Mouse (Mus musculus) embryonic facial prominence, embryonic 14.5 days (tissue): ENCODE measurements around the gene Pdcl2. TPM values are rescaled to one million over a fixed set of nuclear protein-coding genes. Genes with fewer than 3 reads are reported as not detected.

Experiments used
- ATAC-seq: fragments of 200-750 bp; cut with Nextera tagmentation; 2 replicates; pipeline ENCODE4 v1.8.0; 2017; ENCODE audit warnings: low read depth, moderate number of reproducible peaks, moderate TSS enrichment
- DNase-seq: peaks from one replicate; pipeline ENCODE4 v3.0.0-alpha.2; 2015; ENCODE audit warnings: low spot score
- H3K27ac ChIP-seq: fragments of 300-500 bp; sonication (generic); replicated peaks from 2 replicates; pipeline ENCODE4 v1.5.1; 2014; ENCODE audit warnings: low read depth, mild to moderate bottlenecking, low read length, moderate library complexity
- H3K27me3 ChIP-seq: fragments of 300-500 bp; sonication (generic); replicated peaks from 2 replicates; pipeline ENCODE4 v1.6.1; 2014; ENCODE audit warnings: low read length; ENCODE audit not compliant: control insufficient read depth, insufficient read depth
- H3K36me3 ChIP-seq: fragments of 300-500 bp; sonication (generic); 2 replicates; pipeline ENCODE4 v1.6.1; 2014; ENCODE audit warnings: low read length, mixed read lengths; ENCODE audit not compliant: control insufficient read depth, insufficient read depth
- H3K4me1 ChIP-seq: fragments of 300-500 bp; sonication (generic); 2 replicates; pipeline ENCODE4 v1.6.1; 2014; ENCODE audit warnings: antibody characterized with exemption, low read length; ENCODE audit not compliant: control insufficient read depth, insufficient read depth
- H3K4me2 ChIP-seq: fragments of 300-500 bp; sonication (generic); 2 replicates; pipeline ENCODE4 v1.6.1; 2014; ENCODE audit warnings: low read depth, mild to moderate bottlenecking, low read length, moderate library complexity, mixed read lengths
- H3K4me3 ChIP-seq: fragments of 300-500 bp; sonication (generic); 2 replicates; pipeline ENCODE4 v1.5.1; 2014; ENCODE audit warnings: low read depth, mild to moderate bottlenecking, low read length
- H3K9ac ChIP-seq: fragments of 300-500 bp; sonication (generic); 2 replicates; pipeline ENCODE4 v1.6.1; 2014; ENCODE audit warnings: low read depth, mild to moderate bottlenecking, low read length, moderate library complexity, mixed read lengths
- H3K9me3 ChIP-seq: fragments of 300-500 bp; sonication (generic); 2 replicates; pipeline ENCODE4 v1.6.1; 2016; ENCODE audit warnings: low read length; ENCODE audit not compliant: control insufficient read depth
- WGBS: fragments of 180-500 bp; shearing (Covaris S2); extraction: QIAGEN DNeasy Blood & Tissue Kit; methylation state at CpG from one replicate; pipeline ENCODE4 v1.1.7; 2014; 5-methylcytosine and 5-hydroxymethylcytosine counted together
- polyA plus RNA-seq: library from polyadenylated mRNA; unstranded; fragments of >200 nt; fragmentation: Nextera tagmentation; extraction: Ambion mirVana; gene quantifications from 2 replicates; pipeline ENCODE4 v1.2.1, GENCODE M21; 2014

Pdcl2 gene
- polyA plus RNA-seq, 1 experiment from 2014 or later = not detected

GRCm38 (mm10) chr5:76351537-76351936 is 20.6 kb upstream of the Pdcl2 start:
- 76% methylated on average over 5 of the region's 5 CpGs for WGBS
- H3K4me2 ChIP-seq = no peak overlapping the region
- no peak for ATAC-seq

GRCm38 (mm10) chr5:76346137-76346536 is 15.2 kb upstream of the Pdcl2 start:
- H3K9me3 ChIP-seq = no peaks in the 10 kb centered on the region
- H3K27ac ChIP-seq = no peak overlapping the region
- WGBS = 43% methylated on average over 2 of the region's 2 CpGs
- H3K4me3 ChIP-seq = no peak overlapping the region
- ATAC-seq (peak; percentile 68; the same call in 1 of the 2 replicates), DNase-seq (peak; percentile 55)
- H3K4me2 ChIP-seq = no peak overlapping the region
- no peak overlapping the region for H3K9ac ChIP-seq
- H3K27me3 ChIP-seq = no peaks in the 10 kb centered on the region
- no peaks in the 10 kb centered on the region for H3K4me1 ChIP-seq
- H3K36me3 ChIP-seq = no peaks in the 10 kb centered on the region

More at GRCm38 (mm10) chr5:76351537-76351936, 20.6 kb upstream of the Pdcl2 start:
- no peaks in the 10 kb centered on the region for H3K36me3 ChIP-seq
- H3K27ac ChIP-seq = no peak overlapping the region
- DNase-seq = no peak
- no peak overlapping the region for H3K9ac ChIP-seq
- H3K4me1 ChIP-seq = no peaks in the 10 kb centered on the region
- no peak overlapping the region for H3K4me3 ChIP-seq
- no peaks in the 10 kb centered on the region for H3K27me3 ChIP-seq
- H3K9me3 ChIP-seq = no peaks in the 10 kb centered on the region

GRCm38 (mm10) chr5:76340931-76341330 is 10.0 kb upstream of the Pdcl2 start:
- no peaks in the 10 kb centered on the region for H3K27me3 ChIP-seq
- ATAC-seq (peak; percentile 60; the same call in 1 of the 2 replicates), DNase-seq (peak; percentile 45)
- H3K4me3 ChIP-seq = no peak overlapping the region
- 54% methylated on average over 2 of the region's 2 CpGs for WGBS
- no peaks in the 10 kb centered on the region for H3K4me1 ChIP-seq
- H3K27ac ChIP-seq = no peak overlapping the region
- H3K4me2 ChIP-seq = no peak overlapping the region
- no peak overlapping the region for H3K9ac ChIP-seq
- H3K36me3 ChIP-seq = no peaks in the 10 kb centered on the region
- no peaks in the 10 kb centered on the region for H3K9me3 ChIP-seq

- Histone ChIP-seq H3K9me3 (no peaks in the 10 kb centered on the region), H3K27ac (no peak overlapping the region), H3K9ac (no peak overlapping the region), H3K4me3 (no peak overlapping the region), H3K4me1 (no peaks in the 10 kb centered on the region), H3K27me3 (no peaks in the 10 kb centered on the region), H3K4me2 (no peak overlapping the region), H3K36me3 (no peaks in the 10 kb centered on the region)
- ATAC-seq (no peak), DNase-seq (no peak)
- WGBS = 86% methylated on average over 8 of the region's 8 CpGs
Measured at GRCm38 (mm10) chr5:76337100-76337499, 6.1 kb upstream of the Pdcl2 start.

- H3K4me3 ChIP-seq = no peak overlapping the region
- no peak overlapping the region for H3K9ac ChIP-seq
- no peaks in the 10 kb centered on the region for H3K9me3 ChIP-seq
- ATAC-seq (no peak), DNase-seq (no peak)
- H3K27me3 ChIP-seq = no peaks in the 10 kb centered on the region
- no peak overlapping the region for H3K4me2 ChIP-seq
- H3K27ac ChIP-seq = no peak overlapping the region
- H3K4me1 ChIP-seq = no peaks in the 10 kb centered on the region
- H3K36me3 ChIP-seq = no peaks in the 10 kb centered on the region
- 74% methylated on average over 4 of the region's 4 CpGs for WGBS
Measured at GRCm38 (mm10) chr5:76333833-76334232, 2.9 kb upstream of the Pdcl2 start.

GRCm38 (mm10) chr5:76327296-76327695 is 3.7 kb downstream of the Pdcl2 start:
- Histone ChIP-seq H3K36me3 (no peaks in the 10 kb centered on the region), H3K9ac (no peak overlapping the region), H3K4me3 (no peak overlapping the region), H3K9me3 (no peaks in the 10 kb centered on the region), H3K4me2 (no peak overlapping the region), H3K27ac (no peak overlapping the region), H3K4me1 (no peaks in the 10 kb centered on the region), H3K27me3 (no peaks in the 10 kb centered on the region)
- 47% methylated on average over 2 of the region's 2 CpGs for WGBS
- DNase-seq = peak; percentile 38
- ATAC-seq = no peak

GRCm38 (mm10) chr5:76325113-76325512 is 5.8 kb downstream of the Pdcl2 start:
- no peak for DNase-seq
- no peak overlapping the region for H3K4me3 ChIP-seq
- WGBS = 89% methylated on average over 4 of the region's 4 CpGs
- no peak for ATAC-seq
- H3K27me3 ChIP-seq = no peaks in the 10 kb centered on the region
- no peak overlapping the region for H3K27ac ChIP-seq
- no peaks in the 10 kb centered on the region for H3K4me1 ChIP-seq
- H3K9me3 ChIP-seq = no peaks in the 10 kb centered on the region
- no peak overlapping the region for H3K9ac ChIP-seq
- H3K4me2 ChIP-seq = no peak overlapping the region
- no peaks in the 10 kb centered on the region for H3K36me3 ChIP-seq

- no peaks in the 10 kb centered on the region for H3K4me1 ChIP-seq
- H3K27me3 ChIP-seq = no peaks in the 10 kb centered on the region
- H3K4me2 ChIP-seq = no peak overlapping the region
- H3K36me3 ChIP-seq = no peaks in the 10 kb centered on the region
- H3K27ac ChIP-seq = no peak overlapping the region
- no peaks in the 10 kb centered on the region for H3K9me3 ChIP-seq
- WGBS = 44% methylated on average over 11 of the region's 11 CpGs
- no peak for ATAC-seq
- peak; percentile 56 for DNase-seq
- no peak overlapping the region for H3K9ac ChIP-seq
- no peak overlapping the region for H3K4me3 ChIP-seq
Measured at GRCm38 (mm10) chr5:76321249-76322196, 9.4 kb downstream of the Pdcl2 start.

- Histone ChIP-seq H3K27ac (no peak overlapping the region), H3K9me3 (no peaks in the 10 kb centered on the region), H3K4me3 (no peak overlapping the region), H3K4me2 (no peak overlapping the region), H3K27me3 (no peaks in the 10 kb centered on the region), H3K4me1 (peaks cover 5% of the 10 kb centered on the region; the same call in 1 of the 2 replicates), H3K9ac (no peak overlapping the region), H3K36me3 (no peaks in the 10 kb centered on the region)
- WGBS = 69% methylated on average over 2 of the region's 2 CpGs
- ATAC-seq (no peak), DNase-seq (no peak)
Measured at GRCm38 (mm10) chr5:76308206-76308605, 22.8 kb downstream of the Pdcl2 start.
